Mouse (Mus musculus): ENCODE data around the gene Arl15.
"Not testable (repeated sequence)": the region's sequence is repeated elsewhere in the genome, so short reads cannot be mapped to it uniquely, and the experiment has no call there.

Arl15 gene

GRCm38 (mm10) chr13:113794039-113794704, at the start of gene Arl15:
Gene Arl15 (plus strand): TSS chr13:113794505.
- in situ Hi-C loops (cut with MboI; ENCODE audit: low sequenced_read_pairs) = no loop called here

GRCm38 (mm10) chr13:113745301-113745700, 49.0 kb upstream of the Arl15 start:
- in situ Hi-C loops (cut with MboI; ENCODE audit: low sequenced_read_pairs) = no loop called here

GRCm38 (mm10) chr13:113750766-113751165, 43.5 kb upstream of the Arl15 start:
- in situ Hi-C loops (cut with MboI; ENCODE audit: low sequenced_read_pairs) = no loop called here

- in situ Hi-C loops (cut with MboI; ENCODE audit: low sequenced_read_pairs) = no loop called here
These were observed 39.3 kb upstream of the Arl15 start for GRCm38 (mm10) chr13:113754731-113755689.

GRCm38 (mm10) chr13:113755779-113756178, 38.5 kb upstream of the Arl15 start:
- in situ Hi-C loops (cut with MboI; ENCODE audit: low sequenced_read_pairs) = no loop called here

GRCm38 (mm10) chr13:113761717-113762116, 32.6 kb upstream of the Arl15 start:
- in situ Hi-C loops (cut with MboI; ENCODE audit: low sequenced_read_pairs) = no loop called here

GRCm38 (mm10) chr13:113762766-113763516, 31.4 kb upstream of the Arl15 start:
- in situ Hi-C loops (cut with MboI; ENCODE audit: low sequenced_read_pairs) = no loop called here

- in situ Hi-C loops (cut with MboI; ENCODE audit: low sequenced_read_pairs) = no loop called here
These were observed 28.9 kb upstream of the Arl15 start for GRCm38 (mm10) chr13:113765411-113765810.

- in situ Hi-C loops (cut with MboI; ENCODE audit: low sequenced_read_pairs) = no loop called here
These were observed 24.5 kb upstream of the Arl15 start for GRCm38 (mm10) chr13:113769829-113770228.

- in situ Hi-C loops (cut with MboI; ENCODE audit: low sequenced_read_pairs) = no loop called here
These were observed 24.0 kb upstream of the Arl15 start for GRCm38 (mm10) chr13:113770340-113770739.

- in situ Hi-C loops (cut with MboI; ENCODE audit: low sequenced_read_pairs) = no loop called here
These were observed 23.0 kb upstream of the Arl15 start for GRCm38 (mm10) chr13:113771340-113771739.

- in situ Hi-C loops (cut with MboI; ENCODE audit: low sequenced_read_pairs) = no loop called here
These were observed 19.5 kb upstream of the Arl15 start for GRCm38 (mm10) chr13:113774799-113775198.

GRCm38 (mm10) chr13:113775244-113776140, 18.8 kb upstream of the Arl15 start:
- in situ Hi-C loops (cut with MboI; ENCODE audit: low sequenced_read_pairs) = no loop called here

GRCm38 (mm10) chr13:113785803-113786202, 8.5 kb upstream of the Arl15 start:
- in situ Hi-C loops (cut with MboI; ENCODE audit: low sequenced_read_pairs) = no loop called here

GRCm38 (mm10) chr13:113787136-113787535, 7.2 kb upstream of the Arl15 start:
- in situ Hi-C loops (cut with MboI; ENCODE audit: low sequenced_read_pairs) = no loop called here

GRCm38 (mm10) chr13:113790016-113790415, 4.3 kb upstream of the Arl15 start:
- in situ Hi-C loops (cut with MboI; ENCODE audit: low sequenced_read_pairs) = not testable (repeated sequence)

- in situ Hi-C loops (cut with MboI; ENCODE audit: low sequenced_read_pairs) = no loop called here
These were observed 668 bp upstream of the Arl15 start for GRCm38 (mm10) chr13:113793637-113794036.

GRCm38 (mm10) chr13:113794705-113795655, 675 bp downstream of the Arl15 start:
- in situ Hi-C loops (cut with MboI; ENCODE audit: low sequenced_read_pairs) = no loop called here

GRCm38 (mm10) chr13:113797378-113797777, 3.1 kb downstream of the Arl15 start:
- in situ Hi-C loops (cut with MboI; ENCODE audit: low sequenced_read_pairs) = no loop called here
